Mouse (Mus musculus): ENCODE measurements around the gene Myt1l. TPM values are rescaled to one million over a fixed set of nuclear protein-coding genes. Genes with fewer than 3 reads are reported as not detected.

Myt1l gene
- polyA plus RNA-seq, 1 experiment from 2014 or later: not detected

- no peak for ATAC-seq (ENCODE audit: low FRiP score, low TSS enrichment)
- no peak overlapping the region for H3K4me3 ChIP-seq (ENCODE audit: low read length)
- WGBS: 82% methylated on average over 4 of the region's 4 CpGs
- no peaks in the 10 kb centered on the region for H3K36me3 ChIP-seq (ENCODE audit: control insufficient read depth, insufficient read depth, low read length)
- no peak overlapping the region for H3K9ac ChIP-seq (ENCODE audit: low read depth, low read length)
- no peaks in the 10 kb centered on the region for H3K9me3 ChIP-seq (ENCODE audit: control insufficient read depth, low read length)
- H3K4me2 ChIP-seq (replicated peaks; ENCODE audit: low read depth, low read length): no peak overlapping the region
- H3K4me1 ChIP-seq (ENCODE audit: control insufficient read depth, insufficient read depth, low read length): no peaks in the 10 kb centered on the region
- H3K27ac ChIP-seq (ENCODE audit: low read depth, low read length): no peak overlapping the region
- H3K27me3 ChIP-seq (ENCODE audit: control insufficient read depth, insufficient read depth, low read length): no peaks in the 10 kb centered on the region
Measured at GRCm38 (mm10) chr12:29904101-29904874, 376.1 kb downstream of the Myt1l start.

GRCm38 (mm10) chr12:29907056-29907455 lies 378.9 kb downstream of the Myt1l start:
- no peaks in the 10 kb centered on the region for H3K4me1 ChIP-seq (ENCODE audit: control insufficient read depth, insufficient read depth, low read length)
- H3K4me2 ChIP-seq (replicated peaks; ENCODE audit: low read depth, low read length): no peak overlapping the region
- H3K36me3 ChIP-seq (ENCODE audit: control insufficient read depth, insufficient read depth, low read length): no peaks in the 10 kb centered on the region
- H3K9ac ChIP-seq (ENCODE audit: low read depth, low read length): no peak overlapping the region
- no peaks in the 10 kb centered on the region for H3K9me3 ChIP-seq (ENCODE audit: control insufficient read depth, low read length)
- H3K27ac ChIP-seq (ENCODE audit: low read depth, low read length): no peak overlapping the region
- H3K27me3 ChIP-seq (ENCODE audit: control insufficient read depth, insufficient read depth, low read length): no peaks in the 10 kb centered on the region
- 35% methylated on average over 2 of the region's 2 CpGs for WGBS
- ATAC-seq (ENCODE audit: low FRiP score, low TSS enrichment): peak; percentile 89
- no peak overlapping the region for H3K4me3 ChIP-seq (ENCODE audit: low read length)

- Histone ChIP-seq H3K4me3 (ENCODE audit: low read length) (no peak overlapping the region), H3K4me1 (ENCODE audit: control insufficient read depth, insufficient read depth, low read length) (no peaks in the 10 kb centered on the region), H3K27ac (ENCODE audit: low read depth, low read length) (no peak overlapping the region), H3K4me2 (replicated peaks; ENCODE audit: low read depth, low read length) (no peak overlapping the region), H3K27me3 (ENCODE audit: control insufficient read depth, insufficient read depth, low read length) (no peaks in the 10 kb centered on the region), H3K36me3 (ENCODE audit: control insufficient read depth, insufficient read depth, low read length) (no peaks in the 10 kb centered on the region), H3K9ac (ENCODE audit: low read depth, low read length) (no peak overlapping the region), H3K9me3 (ENCODE audit: control insufficient read depth, low read length) (no peaks in the 10 kb centered on the region)
- 88% methylated on average over 3 of the region's 3 CpGs for WGBS
- no peak for ATAC-seq (ENCODE audit: low FRiP score, low TSS enrichment)
Measured at GRCm38 (mm10) chr12:29916139-29916538, 388.0 kb downstream of the Myt1l start.

GRCm38 (mm10) chr12:29916807-29917206 lies 388.6 kb downstream of the Myt1l start:
- Histone ChIP-seq H3K4me1 (ENCODE audit: control insufficient read depth, insufficient read depth, low read length) (no peaks in the 10 kb centered on the region), H3K4me3 (ENCODE audit: low read length) (no peak overlapping the region), H3K9me3 (ENCODE audit: control insufficient read depth, low read length) (no peaks in the 10 kb centered on the region), H3K36me3 (ENCODE audit: control insufficient read depth, insufficient read depth, low read length) (no peaks in the 10 kb centered on the region), H3K27me3 (ENCODE audit: control insufficient read depth, insufficient read depth, low read length) (no peaks in the 10 kb centered on the region), H3K4me2 (replicated peaks; ENCODE audit: low read depth, low read length) (no peak overlapping the region), H3K27ac (ENCODE audit: low read depth, low read length) (no peak overlapping the region), H3K9ac (ENCODE audit: low read depth, low read length) (no peak overlapping the region)
- WGBS: 80% methylated on average over 6 of the region's 6 CpGs
- ATAC-seq (ENCODE audit: low FRiP score, low TSS enrichment): no peak

- no peak overlapping the region for H3K4me3 ChIP-seq (ENCODE audit: low read length)
- H3K27me3 ChIP-seq (ENCODE audit: control insufficient read depth, insufficient read depth, low read length): no peaks in the 10 kb centered on the region
- no peaks in the 10 kb centered on the region for H3K4me1 ChIP-seq (ENCODE audit: control insufficient read depth, insufficient read depth, low read length)
- H3K27ac ChIP-seq (ENCODE audit: low read depth, low read length): no peak overlapping the region
- H3K9ac ChIP-seq (ENCODE audit: low read depth, low read length): no peak overlapping the region
- no peak overlapping the region for H3K4me2 ChIP-seq (replicated peaks; ENCODE audit: low read depth, low read length)
- ATAC-seq (ENCODE audit: low FRiP score, low TSS enrichment): no peak
- no peaks in the 10 kb centered on the region for H3K9me3 ChIP-seq (ENCODE audit: control insufficient read depth, low read length)
- H3K36me3 ChIP-seq (ENCODE audit: control insufficient read depth, insufficient read depth, low read length): no peaks in the 10 kb centered on the region
- 83% methylated on average over 7 of the region's 7 CpGs for WGBS
Measured at GRCm38 (mm10) chr12:29920298-29920697, 392.1 kb downstream of the Myt1l start.

- no peak overlapping the region for H3K4me3 ChIP-seq (ENCODE audit: low read length)
- no peaks in the 10 kb centered on the region for H3K27me3 ChIP-seq (ENCODE audit: control insufficient read depth, insufficient read depth, low read length)
- no peaks in the 10 kb centered on the region for H3K36me3 ChIP-seq (ENCODE audit: control insufficient read depth, insufficient read depth, low read length)
- WGBS: 86% methylated on average over 11 of the region's 11 CpGs
- H3K9me3 ChIP-seq (ENCODE audit: control insufficient read depth, low read length): no peaks in the 10 kb centered on the region
- H3K27ac ChIP-seq (ENCODE audit: low read depth, low read length): no peak overlapping the region
- no peak overlapping the region for H3K4me2 ChIP-seq (replicated peaks; ENCODE audit: low read depth, low read length)
- H3K9ac ChIP-seq (ENCODE audit: low read depth, low read length): no peak overlapping the region
- ATAC-seq (ENCODE audit: low FRiP score, low TSS enrichment): no peak
- no peaks in the 10 kb centered on the region for H3K4me1 ChIP-seq (ENCODE audit: control insufficient read depth, insufficient read depth, low read length)
Measured at GRCm38 (mm10) chr12:29921481-29921880, 393.3 kb downstream of the Myt1l start.

GRCm38 (mm10) chr12:29926896-29927295 lies 398.7 kb downstream of the Myt1l start:
- no peaks in the 10 kb centered on the region for H3K27me3 ChIP-seq (ENCODE audit: control insufficient read depth, insufficient read depth, low read length)
- no peak overlapping the region for H3K4me2 ChIP-seq (replicated peaks; ENCODE audit: low read depth, low read length)
- H3K4me3 ChIP-seq (ENCODE audit: low read length): no peak overlapping the region
- no peak for ATAC-seq (ENCODE audit: low FRiP score, low TSS enrichment)
- WGBS: 43% methylated on average over 3 of the region's 3 CpGs
- no peaks in the 10 kb centered on the region for H3K36me3 ChIP-seq (ENCODE audit: control insufficient read depth, insufficient read depth, low read length)
- H3K4me1 ChIP-seq (ENCODE audit: control insufficient read depth, insufficient read depth, low read length): no peaks in the 10 kb centered on the region
- no peak overlapping the region for H3K27ac ChIP-seq (ENCODE audit: low read depth, low read length)
- no peak overlapping the region for H3K9ac ChIP-seq (ENCODE audit: low read depth, low read length)
- no peaks in the 10 kb centered on the region for H3K9me3 ChIP-seq (ENCODE audit: control insufficient read depth, low read length)

- no peak for ATAC-seq (ENCODE audit: low FRiP score, low TSS enrichment)
- Histone ChIP-seq H3K9me3 (ENCODE audit: control insufficient read depth, low read length) (no peaks in the 10 kb centered on the region), H3K27ac (ENCODE audit: low read depth, low read length) (no peak overlapping the region), H3K36me3 (ENCODE audit: control insufficient read depth, insufficient read depth, low read length) (no peaks in the 10 kb centered on the region), H3K4me2 (replicated peaks; ENCODE audit: low read depth, low read length) (no peak overlapping the region), H3K4me1 (ENCODE audit: control insufficient read depth, insufficient read depth, low read length) (no peaks in the 10 kb centered on the region), H3K27me3 (ENCODE audit: control insufficient read depth, insufficient read depth, low read length) (no peaks in the 10 kb centered on the region), H3K9ac (ENCODE audit: low read depth, low read length) (no peak overlapping the region), H3K4me3 (ENCODE audit: low read length) (no peak overlapping the region)
- WGBS: 80% methylated on average over 1 of the region's 1 CpGs
Measured at GRCm38 (mm10) chr12:29930591-29930990, 402.4 kb downstream of the Myt1l start.

- H3K36me3 ChIP-seq (ENCODE audit: control insufficient read depth, insufficient read depth, low read length): no peaks in the 10 kb centered on the region
- ATAC-seq (ENCODE audit: low FRiP score, low TSS enrichment): no peak
- H3K4me3 ChIP-seq (ENCODE audit: low read length): no peak overlapping the region
- H3K9me3 ChIP-seq (ENCODE audit: control insufficient read depth, low read length): no peaks in the 10 kb centered on the region
- no peak overlapping the region for H3K9ac ChIP-seq (ENCODE audit: low read depth, low read length)
- H3K4me2 ChIP-seq (replicated peaks; ENCODE audit: low read depth, low read length): no peak overlapping the region
- H3K27ac ChIP-seq (ENCODE audit: low read depth, low read length): no peak overlapping the region
- H3K4me1 ChIP-seq (ENCODE audit: control insufficient read depth, insufficient read depth, low read length): no peaks in the 10 kb centered on the region
- no peaks in the 10 kb centered on the region for H3K27me3 ChIP-seq (ENCODE audit: control insufficient read depth, insufficient read depth, low read length)
- WGBS: 93% methylated on average over 1 of the region's 1 CpGs
Measured at GRCm38 (mm10) chr12:29932951-29933350, 404.8 kb downstream of the Myt1l start.
